Mouse (Mus musculus) R1 (cell line): ENCODE results near the gene Ube2h.

ENCODE experiments used
- DNase-seq: peaks from one replicate; pipeline ENCODE4 v3.0.0-alpha.2; 2018; ENCODE audit warnings: low read depth, low spot score

Gene Ube2h

DNA sequence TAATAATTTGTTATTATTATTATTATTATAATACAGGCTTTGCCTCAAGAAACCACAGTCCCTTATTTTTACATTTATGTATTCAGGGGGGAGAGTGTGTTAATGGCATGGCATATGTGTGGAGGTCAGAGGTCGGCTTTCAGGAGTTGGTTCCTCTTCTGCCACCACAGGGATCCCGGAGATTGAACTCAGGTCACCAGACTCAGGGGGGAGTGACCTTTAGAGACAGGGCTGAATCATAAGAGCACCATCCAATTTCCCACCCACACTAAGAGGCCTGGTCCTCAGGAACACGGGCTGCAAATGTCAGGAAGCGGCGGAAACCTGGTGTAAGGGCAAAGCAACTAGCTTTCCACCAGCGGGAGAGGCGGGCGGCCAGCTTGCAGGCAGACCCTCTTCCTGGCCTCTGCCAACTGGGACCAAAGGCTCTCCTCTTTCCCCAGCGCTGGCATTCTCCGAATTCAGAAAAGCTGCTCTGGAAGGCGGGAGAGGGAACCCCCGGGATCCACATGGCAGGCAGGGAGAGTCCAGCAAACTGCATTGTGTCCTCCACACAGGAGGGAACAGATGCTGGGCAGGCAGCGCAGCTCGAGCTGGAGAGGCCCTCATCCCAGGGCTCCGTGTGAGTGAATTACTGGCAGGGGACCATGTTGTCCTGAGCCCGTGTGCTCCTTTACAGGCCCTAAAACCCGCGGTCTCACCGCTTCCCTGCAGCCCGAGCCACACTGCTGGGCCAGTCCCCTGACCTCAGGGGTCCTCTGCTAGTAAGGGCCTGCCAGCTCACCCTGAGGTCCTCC is 99.8 kb downstream of the Ube2h start:
- peak; percentile 56 for DNase-seq

DNA sequence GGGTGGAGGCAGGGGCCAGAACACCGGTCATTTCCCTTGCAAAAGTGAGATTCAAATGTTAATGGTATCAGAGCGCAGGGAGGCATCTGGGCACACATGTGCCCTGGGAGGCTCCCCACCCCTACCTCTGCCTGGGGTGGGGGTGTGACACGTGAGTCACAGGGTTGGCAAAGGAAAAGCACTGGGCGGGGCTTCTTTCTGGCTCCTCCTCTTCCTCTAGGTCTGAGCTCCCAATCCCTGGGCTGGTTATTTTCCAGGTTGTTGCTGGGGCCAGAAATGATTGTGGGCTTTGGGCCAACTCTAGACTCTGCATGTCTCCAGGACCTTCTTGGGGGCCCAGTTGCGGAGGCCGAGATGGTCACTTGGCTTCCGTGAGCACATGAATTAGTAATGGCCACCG is 108.2 kb downstream of the Ube2h start:
- DNase-seq, result peak; percentile 82

DNA sequence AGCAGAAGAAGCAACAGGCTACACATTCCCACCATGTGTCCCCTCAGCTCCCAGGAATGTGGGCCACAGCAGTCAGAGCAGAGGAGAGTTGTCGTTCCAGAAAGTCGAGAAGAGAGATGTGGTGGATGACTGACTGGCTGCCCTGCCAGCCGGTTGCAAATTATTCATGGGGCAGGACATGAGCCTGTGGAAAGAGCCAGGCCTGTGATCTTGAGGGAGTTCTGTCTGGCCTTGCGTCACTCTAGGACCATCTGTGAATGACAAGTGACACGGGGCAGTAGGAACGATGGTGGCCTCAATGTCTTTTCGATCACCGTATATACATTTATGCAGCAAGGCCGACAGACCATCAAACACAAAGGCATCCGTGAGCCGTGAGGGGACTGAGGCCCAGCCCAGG is 108.7 kb downstream of the Ube2h start:
- DNase-seq, result no peak

DNA sequence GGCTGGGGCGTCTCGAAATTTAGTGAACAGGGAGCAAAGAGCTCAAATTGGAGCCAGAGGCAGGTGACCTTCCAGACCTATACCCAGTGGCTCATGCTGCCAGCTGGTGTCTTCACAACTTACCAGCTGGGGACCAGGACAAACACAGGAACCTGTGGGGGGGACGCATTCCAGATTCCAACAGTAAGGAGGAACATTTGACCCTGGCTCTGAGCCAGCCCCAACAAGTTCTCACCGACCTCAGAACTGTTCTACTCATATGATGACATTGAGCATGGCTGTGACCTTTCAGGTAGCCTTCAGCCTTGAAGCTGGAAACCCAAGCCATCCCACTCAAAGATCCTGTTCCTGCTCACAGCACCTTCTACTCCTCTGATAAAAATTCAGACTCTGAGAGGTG is 120.7 kb downstream of the Ube2h start:
- DNase-seq, result peak; percentile 79

DNA sequence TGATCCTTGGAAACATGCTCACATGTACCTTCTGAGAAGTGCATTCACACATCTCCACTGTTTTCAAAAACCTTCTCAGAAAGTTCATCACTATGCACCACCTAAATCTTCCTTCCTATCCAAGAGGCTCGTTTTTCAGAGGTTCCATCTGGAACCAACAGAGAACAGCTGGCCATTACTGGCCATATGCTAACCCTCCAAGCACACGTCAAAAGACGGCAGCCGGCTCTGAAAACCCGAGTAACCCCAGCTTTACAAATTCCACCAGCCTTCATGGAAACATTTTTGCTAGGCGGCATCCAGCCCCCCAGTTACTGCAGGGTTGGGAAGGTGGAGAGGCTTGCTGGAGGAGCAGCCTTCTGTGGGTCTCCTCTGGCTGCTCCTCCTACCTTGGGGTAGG is 122.3 kb downstream of the Ube2h start:
- DNase-seq, result no peak

DNA sequence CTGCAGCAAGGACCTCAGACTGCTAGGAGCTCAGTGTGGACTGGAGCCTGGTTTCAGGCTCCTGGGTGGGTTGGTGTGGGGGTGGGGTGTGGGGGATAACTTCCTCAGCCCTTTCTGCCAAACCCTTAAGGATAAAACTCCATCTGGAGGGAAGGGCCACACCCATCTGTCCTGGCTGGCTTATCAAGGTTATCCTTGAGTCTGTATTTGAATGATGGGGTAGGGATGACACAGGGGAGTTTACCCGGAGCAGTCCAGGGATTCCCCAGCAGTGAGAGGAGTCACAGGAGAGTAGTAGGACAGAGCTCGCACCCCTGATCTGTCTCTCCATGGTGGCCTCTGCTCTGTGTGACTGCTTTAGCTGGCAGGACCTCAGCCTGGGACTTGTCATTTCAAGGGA is 124.0 kb downstream of the Ube2h start:
- peak; percentile 84 for DNase-seq

DNA sequence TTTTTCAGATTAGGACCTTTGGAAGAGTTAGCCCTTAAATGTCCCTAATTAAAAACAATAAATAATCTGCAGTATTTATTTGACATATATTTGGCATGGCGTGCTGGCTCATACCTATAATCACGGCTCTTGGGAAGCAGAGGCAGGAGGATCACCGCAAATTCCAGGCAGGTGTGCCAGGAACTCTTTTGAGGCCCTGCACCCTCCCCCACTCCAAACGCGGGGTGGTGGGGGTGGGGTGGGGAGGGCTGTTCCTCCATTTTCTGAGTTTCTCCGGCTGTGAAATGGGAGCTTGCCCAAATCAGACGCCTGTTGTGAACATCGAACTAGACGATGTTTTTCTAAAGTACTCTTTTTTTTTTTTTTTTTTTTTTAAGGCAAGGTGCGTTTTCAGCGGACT is 125.3 kb downstream of the Ube2h start:
- DNase-seq, result peak; percentile 83

DNA sequence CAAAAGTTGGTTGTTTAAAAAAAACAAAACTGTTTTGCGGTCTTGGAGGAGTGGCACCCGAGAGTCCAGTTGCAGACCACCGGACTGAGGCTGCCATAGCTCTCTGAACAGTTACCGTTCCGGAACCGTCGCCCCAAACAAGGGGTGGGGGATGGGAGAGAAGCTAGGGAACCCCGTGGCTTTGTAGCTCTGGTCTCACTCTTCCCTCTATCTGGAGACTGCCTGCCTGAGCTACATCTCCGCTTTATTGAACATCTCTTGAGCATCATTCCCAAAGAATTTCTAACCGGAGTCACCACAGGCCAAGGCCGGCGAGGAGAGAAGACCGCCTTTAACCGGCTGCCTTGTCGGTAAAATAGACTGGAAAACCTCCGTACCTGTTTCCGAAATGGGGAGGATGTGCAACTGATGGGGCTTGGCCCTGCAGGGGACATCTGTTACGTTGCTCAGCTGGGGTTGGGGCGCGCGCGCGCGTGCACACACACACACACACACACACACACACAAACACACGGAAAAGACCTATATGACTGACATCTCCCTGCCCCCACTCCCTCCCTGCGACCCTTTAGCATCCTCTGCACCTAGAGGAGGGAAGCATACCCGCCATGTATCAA is 126.2 kb downstream of the Ube2h start:
- DNase-seq, result peak; percentile 60

DNA sequence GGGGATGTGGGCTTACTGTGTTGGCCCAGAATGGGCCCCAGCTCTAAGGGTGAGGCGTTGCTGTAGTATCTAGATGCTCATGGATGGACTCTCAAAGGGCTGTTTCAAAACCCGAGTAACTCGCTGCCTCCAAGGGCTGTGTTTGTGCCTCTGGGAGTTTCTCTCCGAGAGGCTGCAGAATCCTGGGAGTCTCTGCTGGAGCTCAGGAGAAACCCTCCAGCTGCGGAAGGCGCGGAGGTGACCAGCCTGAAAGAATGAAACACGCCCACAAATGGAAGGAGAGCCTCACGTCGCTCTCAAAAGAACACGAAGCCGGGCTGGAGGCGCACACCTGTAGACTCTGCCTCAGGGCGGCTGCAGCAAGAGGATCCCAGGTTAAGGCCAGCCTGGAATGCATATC is 127.0 kb downstream of the Ube2h start:
- peak; percentile 81 for DNase-seq

DNA sequence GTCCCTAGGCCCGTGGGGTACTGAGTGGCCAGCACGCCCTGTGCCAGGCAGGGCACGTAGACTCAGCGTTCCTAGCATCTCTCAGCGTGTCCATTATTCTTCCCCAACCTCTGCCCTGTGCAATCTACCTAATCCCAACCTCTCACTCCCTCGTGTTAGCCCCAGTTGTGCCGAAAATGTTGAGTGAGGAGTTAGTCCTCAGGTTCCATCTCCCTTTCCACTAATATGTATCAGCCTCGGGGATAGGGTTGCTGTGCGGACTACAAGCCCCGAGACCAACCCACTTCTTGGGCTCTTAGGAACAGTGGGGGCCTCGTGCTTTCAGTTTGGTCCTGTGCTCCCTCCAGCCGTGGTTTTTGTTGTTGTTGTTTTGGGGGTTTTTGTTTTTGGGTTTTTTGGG is 127.8 kb downstream of the Ube2h start:
- no peak for DNase-seq

DNA sequence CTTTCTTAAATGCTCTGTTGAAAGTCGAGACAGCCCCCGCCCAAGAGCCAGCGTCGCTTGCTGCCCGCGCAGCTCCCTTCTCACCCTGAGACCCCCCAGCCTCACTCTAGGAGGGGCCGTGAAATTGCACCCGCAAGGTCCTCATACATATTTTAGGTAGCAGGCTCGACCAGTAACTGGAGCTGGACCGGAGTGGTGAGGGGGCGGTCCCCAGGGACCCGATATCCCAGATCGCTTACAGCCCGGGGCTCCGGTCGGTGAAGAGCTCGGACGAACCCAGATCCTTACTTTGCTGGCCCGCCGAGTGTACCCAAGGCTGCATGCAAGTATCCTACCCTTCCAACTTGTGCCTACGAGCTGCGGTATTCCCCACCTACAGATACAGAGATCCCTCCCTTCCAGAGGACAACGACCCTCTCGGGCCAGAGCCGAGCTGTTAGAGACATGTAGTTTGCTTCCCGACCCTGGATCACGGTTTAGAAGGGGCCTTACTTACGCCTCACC is 128.4 kb downstream of the Ube2h start:
- DNase-seq, result no peak

DNA sequence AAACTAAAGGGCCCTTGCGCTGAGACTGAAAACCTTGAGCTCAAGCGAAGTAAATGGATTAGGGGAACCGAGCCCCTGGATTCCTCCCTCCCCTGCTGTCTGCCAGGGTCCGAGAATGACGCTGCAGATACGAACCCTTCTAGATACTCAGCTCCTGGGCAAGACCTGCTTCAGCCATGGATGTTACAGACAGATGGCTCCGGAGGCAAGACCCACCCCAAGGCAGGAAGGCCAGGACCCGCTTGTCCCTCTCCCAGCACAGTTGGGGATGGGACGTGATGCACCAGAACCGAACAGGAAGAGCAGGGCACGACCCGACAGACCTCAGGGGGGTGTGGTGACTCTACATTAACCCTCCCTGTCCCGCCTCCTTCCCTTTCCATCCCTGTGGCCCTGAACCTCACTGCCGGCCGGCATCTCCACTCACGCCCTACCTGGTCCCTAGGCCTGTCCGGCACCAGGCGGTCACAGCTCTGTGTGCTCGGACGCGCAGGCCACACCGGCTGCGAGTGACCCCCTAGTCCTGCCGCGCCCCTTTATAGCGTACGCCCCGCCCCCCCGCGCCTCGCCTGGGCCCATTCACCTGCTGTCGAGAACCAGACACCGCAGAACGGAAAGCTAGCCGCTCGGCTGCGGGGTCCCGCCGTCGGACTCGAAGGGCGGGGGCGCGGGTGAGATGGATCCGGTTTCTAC is 129.0 kb downstream of the Ube2h start:
- DNase-seq, result peak; percentile 78

DNA sequence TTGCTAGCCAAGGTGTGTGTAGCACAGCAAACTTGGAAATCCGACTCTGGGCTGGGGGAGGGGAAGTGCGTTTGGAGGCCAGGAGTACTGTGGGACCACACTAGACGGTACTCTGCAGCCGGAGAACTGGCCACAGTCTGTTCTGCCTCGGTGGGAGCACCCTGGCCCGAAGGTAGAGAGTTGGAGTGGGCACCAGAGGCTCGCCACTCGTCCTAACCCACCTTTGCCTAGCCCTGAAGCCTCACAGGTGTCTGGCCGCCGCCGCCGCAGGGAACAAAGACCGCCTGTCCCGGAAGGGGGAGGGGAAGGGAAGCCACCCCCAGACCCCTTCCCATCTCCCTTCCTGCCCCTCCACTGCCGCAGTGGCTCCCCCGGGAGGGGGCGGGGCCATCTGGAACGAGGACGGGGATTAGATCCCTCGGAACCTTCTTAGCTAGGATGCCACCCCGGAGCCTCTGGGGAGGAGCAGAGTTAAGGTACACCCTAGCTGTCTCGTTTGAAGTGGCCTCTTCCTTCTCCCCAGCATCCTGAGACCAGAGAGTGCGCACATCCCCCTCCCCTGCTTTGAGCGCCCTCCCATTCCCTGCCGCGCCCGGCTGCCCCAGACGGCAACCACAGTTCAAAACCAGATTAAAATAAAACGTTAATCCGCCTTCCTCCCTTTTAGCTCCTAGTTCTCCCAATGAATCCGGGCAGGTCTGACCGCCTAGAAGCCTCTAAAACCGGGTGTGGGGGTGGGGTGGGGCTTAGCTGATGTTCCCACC is 129.7 kb downstream of the Ube2h start:
- peak; percentile 96 for DNase-seq

DNA sequence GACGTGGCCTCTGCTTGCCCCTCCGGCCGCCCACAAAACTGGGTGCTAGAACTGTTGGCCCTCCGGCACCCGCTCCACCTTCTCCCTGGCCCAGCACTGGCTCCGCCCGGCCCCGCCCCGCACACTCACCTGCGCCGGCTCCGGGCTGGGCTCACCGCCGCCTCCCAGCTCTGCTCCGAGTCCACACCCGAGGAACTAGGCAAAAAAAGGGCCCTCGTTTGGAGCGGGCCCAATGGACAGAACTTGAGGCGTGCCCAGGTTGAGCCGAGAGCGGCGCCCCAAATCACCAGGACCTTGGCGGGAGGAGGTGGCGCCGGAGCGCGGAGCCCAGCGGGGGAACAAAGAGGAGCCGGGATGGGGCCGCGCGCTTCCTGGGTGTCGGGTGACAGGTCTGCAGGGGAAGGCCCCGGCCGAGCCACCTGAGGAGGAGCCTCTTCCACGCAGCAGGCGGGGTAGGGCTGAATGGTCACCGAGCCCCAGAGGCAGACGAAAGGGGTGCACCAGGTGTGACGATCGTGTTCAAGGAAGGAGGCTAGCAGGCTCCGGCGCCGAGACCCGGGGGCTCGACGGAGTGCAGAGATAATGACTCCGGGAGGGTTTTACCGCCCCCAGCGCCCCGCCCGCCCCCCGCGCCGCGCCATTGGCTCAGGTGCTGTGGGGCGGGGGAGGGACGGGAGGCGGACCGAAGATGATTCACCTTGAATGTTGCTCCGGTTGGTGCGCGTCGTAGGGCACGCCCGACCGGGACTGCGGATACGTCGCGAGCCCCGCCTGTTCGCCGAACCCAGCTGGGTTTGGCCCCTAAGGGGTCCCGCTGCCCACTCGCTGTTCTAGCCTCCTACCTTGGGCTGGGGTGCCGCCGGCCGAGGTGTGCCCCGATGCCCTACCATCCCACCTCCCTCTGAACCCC is 130.5 kb downstream of the Ube2h start:
- DNase-seq, result peak; percentile 95

DNA sequence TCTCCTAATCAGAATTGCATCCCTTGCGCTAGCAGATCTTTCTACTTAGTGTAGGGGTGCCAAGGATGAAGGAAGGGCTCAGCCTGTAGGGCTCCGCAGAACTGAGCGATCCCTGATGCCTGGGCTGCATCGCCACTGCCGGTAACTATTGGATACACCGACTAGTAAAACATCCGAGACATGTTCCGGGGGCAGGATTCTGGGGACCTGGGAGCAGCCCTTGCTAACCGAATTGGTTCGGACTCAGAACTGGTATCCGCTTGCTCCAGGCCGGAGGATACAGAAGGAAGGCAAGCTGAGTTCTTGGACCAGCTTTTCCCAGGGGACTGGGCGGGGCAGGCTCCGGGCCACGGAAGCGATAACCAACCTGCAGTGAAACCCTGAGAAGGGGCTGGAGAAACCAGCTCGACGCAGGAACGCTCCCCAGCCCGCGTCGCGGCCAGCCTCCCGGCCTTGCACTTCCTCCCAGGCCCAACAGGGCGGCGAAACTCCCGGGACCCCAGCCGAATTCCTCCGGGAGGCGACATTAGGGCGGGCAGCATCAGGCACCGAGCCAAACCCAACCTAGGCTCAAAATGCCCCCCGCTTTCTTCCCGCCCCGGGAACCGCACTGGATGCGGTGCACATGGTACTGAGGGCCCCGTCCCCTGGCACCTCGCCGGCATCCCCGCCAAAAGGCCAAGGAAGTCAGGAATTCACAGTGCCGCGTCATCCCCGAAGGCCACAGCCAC is 131.4 kb downstream of the Ube2h start:
- peak; percentile 81 for DNase-seq

DNA sequence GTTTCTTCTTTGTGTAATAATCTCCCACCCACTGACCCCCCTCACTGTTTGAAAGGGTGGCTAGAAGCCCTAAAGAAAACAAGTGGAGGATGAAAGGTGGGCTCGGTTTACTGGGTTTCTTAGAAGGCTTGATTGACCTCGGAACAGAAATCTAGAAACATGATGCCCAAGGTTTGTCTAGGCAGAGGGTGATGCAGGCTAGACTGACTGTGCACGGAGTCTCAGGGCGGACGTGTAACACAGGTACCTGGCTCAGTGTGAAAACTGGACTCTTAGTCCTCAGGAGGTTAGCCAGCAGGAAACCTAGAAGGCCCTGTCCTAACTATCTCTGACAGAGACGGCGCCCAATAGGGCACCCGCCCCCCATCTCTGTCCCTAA is 131.9 kb downstream of the Ube2h start:
- DNase-seq, result no peak

DNA sequence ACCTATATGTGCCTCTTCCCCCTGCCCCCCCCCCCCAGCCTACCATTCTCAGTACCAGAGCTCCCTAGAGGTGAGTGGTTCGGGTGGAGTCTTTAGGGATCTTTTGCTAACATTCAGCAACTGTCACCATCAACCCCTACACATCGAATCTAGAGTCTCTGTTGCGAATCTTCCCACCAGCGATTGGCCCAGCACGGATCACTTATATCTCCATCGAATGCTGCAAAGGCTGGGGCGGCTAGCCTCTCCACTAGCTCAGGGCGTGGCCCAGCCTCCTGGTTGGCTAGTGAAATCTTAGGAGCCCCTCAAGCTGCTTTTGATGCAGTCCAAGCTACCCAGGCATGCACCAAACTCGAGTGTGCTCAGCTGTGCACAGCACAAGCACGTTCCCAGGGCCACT is 132.4 kb downstream of the Ube2h start:
- no peak for DNase-seq

DNA sequence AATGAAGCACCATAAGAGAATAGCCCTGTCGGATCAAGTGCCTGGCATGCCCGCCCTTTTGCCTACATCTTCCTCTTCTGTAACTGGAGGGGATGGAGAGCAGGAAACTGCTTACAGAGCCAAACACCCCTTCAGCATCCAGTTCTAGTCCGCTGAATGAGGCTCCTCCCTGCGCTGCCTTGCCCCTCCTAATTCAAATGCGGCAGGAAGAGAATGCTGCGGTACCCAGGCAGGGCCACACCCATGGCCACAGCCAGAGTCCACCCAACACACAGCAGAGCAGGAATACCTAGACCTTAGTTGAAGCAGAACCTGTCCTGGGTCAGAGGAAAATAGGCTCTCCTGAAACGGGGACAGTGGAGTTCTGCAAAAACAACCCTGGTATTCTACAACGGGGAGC is 133.1 kb downstream of the Ube2h start:
- peak; percentile 84 for DNase-seq

DNA sequence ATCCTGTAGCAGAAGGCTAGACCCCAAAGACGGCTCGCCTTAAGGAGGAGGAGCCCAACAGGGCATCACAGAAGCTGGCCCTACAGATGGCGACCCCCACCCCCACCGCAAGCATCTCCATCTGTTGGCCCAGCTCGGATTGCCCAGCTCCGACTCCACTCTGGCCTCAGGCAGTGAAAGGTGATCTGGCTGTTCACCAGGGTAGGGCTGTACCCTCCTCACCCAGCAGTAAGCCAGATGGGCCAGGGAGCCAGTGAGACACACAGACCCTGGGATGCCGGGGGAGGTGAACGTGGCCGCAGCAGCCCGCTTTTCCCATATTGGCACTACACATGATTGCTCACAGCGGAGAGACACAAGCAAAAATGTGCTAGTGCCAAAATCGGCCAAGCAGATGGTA is 135.2 kb downstream of the Ube2h start:
- no peak for DNase-seq

DNA sequence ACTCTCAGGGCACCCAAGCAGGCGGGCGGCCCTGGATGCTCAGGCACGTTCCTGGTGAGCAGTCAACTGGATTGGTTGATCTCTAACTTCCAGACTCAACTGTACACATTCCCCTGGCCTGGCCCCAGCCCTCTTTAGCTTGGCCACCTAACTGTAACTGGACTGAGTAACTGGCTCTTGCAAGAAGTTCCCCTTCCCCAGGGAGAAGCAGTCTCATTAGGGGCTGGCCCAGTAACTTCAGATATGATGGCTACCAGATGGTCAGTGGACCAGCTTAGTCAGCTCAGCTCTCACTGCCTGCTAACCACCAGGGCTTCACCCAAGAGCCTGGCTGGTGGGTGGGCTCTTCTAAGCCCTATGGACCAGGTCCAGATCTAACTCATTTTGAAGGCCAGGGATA is 136.1 kb downstream of the Ube2h start:
- no peak for DNase-seq
